Mouse (Mus musculus): Measurements from ENCODE around the gene Ncbp2.

- TF ChIP-seq POLR2A (IDR thresholded peaks at IDR 0.05; ENCODE audit: control insufficient read depth, extremely low read depth, insufficient read depth, low read length, poor library complexity) (no peak), CTCF (IDR thresholded peaks at IDR 0.05; ENCODE audit: borderline replicate concordance, control insufficient read depth, extremely low read depth, insufficient read depth, low read length, poor library complexity) (no peak)
Measured at GRCm38 (mm10) chr16:31933751-31934549, 14.4 kb upstream of the Ncbp2 start, which contains the start of gene Pigz.
